Mouse (Mus musculus) stomach, postnatal 0 days (tissue): ENCODE data around the gene 2410002F23Rik. TPM values are rescaled to one million over a fixed set of nuclear protein-coding genes. Genes with fewer than 3 reads are reported as not detected.

Experiments
- ATAC-seq: fragments of 200-750 bp; cut with Nextera tagmentation; 2 replicates; pipeline ENCODE4 v1.8.0; 2017; ENCODE audit not compliant: low FRiP score, low TSS enrichment
- DNase-seq: peaks from one replicate; pipeline ENCODE4 v3.0.0-alpha.2; 2016; ENCODE audit warnings: low spot score
- H3K27ac ChIP-seq: fragments of 300-500 bp; sonication (generic); replicated peaks from 2 replicates; pipeline ENCODE4 v1.5.1; 2014; ENCODE audit warnings: mild to moderate bottlenecking, control low read depth
- H3K27me3 ChIP-seq: fragments of 300-500 bp; sonication (generic); 2 replicates; pipeline ENCODE4 v1.6.1; 2014; ENCODE audit warnings: low read length; ENCODE audit not compliant: control insufficient read depth, insufficient read depth
- H3K36me3 ChIP-seq: fragments of 300-500 bp; sonication (generic); 2 replicates; pipeline ENCODE4 v1.6.1; 2014; ENCODE audit warnings: low read length, mixed read lengths; ENCODE audit not compliant: control insufficient read depth, insufficient read depth
- H3K4me1 ChIP-seq: fragments of 300-500 bp; sonication (generic); replicated peaks from 2 replicates; pipeline ENCODE4 v1.6.1; 2014; ENCODE audit warnings: antibody characterized with exemption; ENCODE audit not compliant: control insufficient read depth, insufficient read depth
- H3K4me2 ChIP-seq: fragments of 300-500 bp; sonication (generic); replicated peaks from 2 replicates; pipeline ENCODE4 v1.6.1; 2014; ENCODE audit warnings: low read depth, mild to moderate bottlenecking, control low read depth, moderate library complexity
- H3K4me3 ChIP-seq: fragments of 300-500 bp; sonication (generic); 2 replicates; pipeline ENCODE4 v1.5.1; 2014; ENCODE audit warnings: low read depth, low read length, control low read depth
- H3K9ac ChIP-seq: fragments of 300-500 bp; sonication (generic); 2 replicates; pipeline ENCODE4 v1.6.1; 2014; ENCODE audit warnings: mild to moderate bottlenecking, low read length, control low read depth, mixed read lengths
- H3K9me3 ChIP-seq: fragments of 300-500 bp; sonication (generic); 2 replicates; pipeline ENCODE4 v1.6.1; 2016; ENCODE audit warnings: low read length; ENCODE audit not compliant: control insufficient read depth
- CTCF ChIP-seq: IDR thresholded peaks from 2 replicates; pipeline ENCODE4 v1.5.1; 2016; ENCODE audit warnings: antibody characterized with exemption, low read depth, mild to moderate bottlenecking, moderate library complexity
- EP300 ChIP-seq: optimal IDR thresholded peaks from 2 replicates; pipeline ENCODE3; 2016; ENCODE audit warnings: antibody characterized with exemption
- WGBS: fragments of 180-500 bp; shearing (Covaris S2); extraction: QIAGEN DNeasy Blood & Tissue Kit; methylation state at CpG from one replicate; pipeline ENCODE4 v1.1.7; 2014; 5-methylcytosine and 5-hydroxymethylcytosine counted together
- polyA plus RNA-seq: library from polyadenylated mRNA; unstranded; fragments of >200 nt; fragmentation: Nextera tagmentation; extraction: Ambion mirVana; gene quantifications from 2 replicates; pipeline ENCODE4 v1.2.1, GENCODE M21; 2015

2410002F23Rik gene
- polyA plus RNA-seq, 1 experiment from 2014 or later = 52.9 TPM

GRCm38 (mm10) chr7:44271309-44271708 is 24.8 kb downstream of the 2410002F23Rik start:
- no peak overlapping the region for H3K4me3 ChIP-seq
- DNase-seq (no peak), ATAC-seq (no peak)
- no peaks in the 10 kb centered on the region for H3K36me3 ChIP-seq
- H3K27me3 ChIP-seq = no peaks in the 10 kb centered on the region
- H3K4me2 ChIP-seq = no peak overlapping the region
- no peak overlapping the region for H3K27ac ChIP-seq
- TF ChIP-seq EP300 (no peak), CTCF (no peak)
- no peak overlapping the region for H3K9ac ChIP-seq
- H3K4me1 ChIP-seq = no peaks in the 10 kb centered on the region
- WGBS = 67% methylated on average over 2 of the region's 2 CpGs
- H3K9me3 ChIP-seq = no peaks in the 10 kb centered on the region

GRCm38 (mm10) chr7:44272546-44272945 is 26.0 kb downstream of the 2410002F23Rik start:
- Histone ChIP-seq H3K27ac (no peak overlapping the region), H3K9ac (no peak overlapping the region), H3K36me3 (no peaks in the 10 kb centered on the region), H3K9me3 (no peaks in the 10 kb centered on the region), H3K27me3 (no peaks in the 10 kb centered on the region), H3K4me2 (no peak overlapping the region), H3K4me3 (no peak overlapping the region), H3K4me1 (no peaks in the 10 kb centered on the region)
- no peak for TF ChIP-seq CTCF
- no peak for TF ChIP-seq EP300
- WGBS = 79% methylated on average over 7 of the region's 7 CpGs
- ATAC-seq = no peak
- no peak for DNase-seq

GRCm38 (mm10) chr7:44273446-44273845 is 26.9 kb downstream of the 2410002F23Rik start:
- Histone ChIP-seq H3K27me3 (0 out of 2 replicates have a peak, but pooled peaks cover 2% of the 10 kb centered on the region), H3K4me2 (no peak overlapping the region), H3K27ac (no peak overlapping the region), H3K4me1 (no peaks in the 10 kb centered on the region), H3K4me3 (no peak overlapping the region), H3K9me3 (no peaks in the 10 kb centered on the region), H3K36me3 (no peaks in the 10 kb centered on the region), H3K9ac (no peak overlapping the region)
- TF ChIP-seq EP300 = no peak
- no peak for TF ChIP-seq CTCF
- DNase-seq (no peak), ATAC-seq (no peak)
- 72% methylated on average over 7 of the region's 7 CpGs for WGBS

- H3K9me3 ChIP-seq = no peaks in the 10 kb centered on the region
- H3K27ac ChIP-seq = no peak overlapping the region
- no peak for DNase-seq
- 0 out of 2 replicates have a peak, but pooled peaks cover 2% of the 10 kb centered on the region for H3K27me3 ChIP-seq
- no peak overlapping the region for H3K4me2 ChIP-seq
- no peak for ATAC-seq
- no peak overlapping the region for H3K4me3 ChIP-seq
- no peak overlapping the region for H3K9ac ChIP-seq
- no peaks in the 10 kb centered on the region for H3K36me3 ChIP-seq
- H3K4me1 ChIP-seq = no peaks in the 10 kb centered on the region
- TF ChIP-seq CTCF = no peak
- TF ChIP-seq EP300 = no peak
- 35% methylated on average over 11 of the region's 11 CpGs for WGBS
Observed at GRCm38 (mm10) chr7:44274096-44274495, 27.6 kb downstream of the 2410002F23Rik start.

- ATAC-seq (no peak), DNase-seq (no peak)
- Histone ChIP-seq H3K27me3 (0 out of 2 replicates have a peak, but pooled peaks cover 2% of the 10 kb centered on the region), H3K9ac (no peak overlapping the region), H3K27ac (no peak overlapping the region), H3K4me3 (no peak overlapping the region), H3K36me3 (no peaks in the 10 kb centered on the region), H3K9me3 (no peaks in the 10 kb centered on the region), H3K4me1 (no peaks in the 10 kb centered on the region), H3K4me2 (no peak overlapping the region)
- WGBS = 70% methylated on average over 3 of the region's 3 CpGs
- TF ChIP-seq CTCF = no peak
- no peak for TF ChIP-seq EP300
Observed at GRCm38 (mm10) chr7:44275546-44275945, 29.0 kb downstream of the 2410002F23Rik start.

GRCm38 (mm10) chr7:44276461-44277249 is 30.1 kb downstream of the 2410002F23Rik start:
- ATAC-seq = no peak
- no peak for DNase-seq

More at GRCm38 (mm10) chr7:44276461-44277249, 30.1 kb downstream of the 2410002F23Rik start:
- TF ChIP-seq EP300 (no peak), CTCF (no peak)
- Histone ChIP-seq H3K9me3 (no peaks in the 10 kb centered on the region), H3K4me1 (no peaks in the 10 kb centered on the region), H3K4me3 (no peak overlapping the region), H3K27ac (no peak overlapping the region), H3K27me3 (0 out of 2 replicates have a peak, but pooled peaks cover 2% of the 10 kb centered on the region), H3K36me3 (no peaks in the 10 kb centered on the region), H3K4me2 (no peak overlapping the region), H3K9ac (no peak overlapping the region)
- 69% methylated on average over 8 of the region's 10 CpGs for WGBS
